Mouse (Mus musculus) kidney, embryonic 16.5 days (tissue): ENCODE results near the gene Gpr6. TPM values are rescaled to one million over a fixed set of nuclear protein-coding genes. Genes with fewer than 3 reads are reported as not detected.

Experiments
- ATAC-seq: fragments of 200-750 bp; cut with Nextera tagmentation; 2 replicates; pipeline ENCODE4 v1.8.0; 2017; ENCODE audit warnings: moderate TSS enrichment; ENCODE audit not compliant: low FRiP score, low TSS enrichment
- H3K27ac ChIP-seq: fragments of 300-500 bp; sonication (generic); 2 replicates; pipeline ENCODE4 v1.5.1; 2014; ENCODE audit warnings: low read length
- H3K27me3 ChIP-seq: fragments of 300-500 bp; sonication (generic); 2 replicates; pipeline ENCODE4 v1.6.1; 2014; ENCODE audit warnings: low read length, control low read depth, mixed read lengths; ENCODE audit not compliant: insufficient read depth
- H3K36me3 ChIP-seq: fragments of 300-500 bp; sonication (generic); 2 replicates; pipeline ENCODE4 v1.6.1; 2014; ENCODE audit warnings: low read length, control low read depth, mixed read lengths; ENCODE audit not compliant: insufficient read depth
- H3K4me1 ChIP-seq: fragments of 300-500 bp; sonication (generic); 2 replicates; pipeline ENCODE4 v1.6.1; 2014; ENCODE audit warnings: low read length, control low read depth, mixed read lengths; ENCODE audit not compliant: insufficient read depth
- H3K4me2 ChIP-seq: fragments of 300-500 bp; sonication (generic); replicated peaks from 2 replicates; pipeline ENCODE4 v1.6.1; 2014; ENCODE audit warnings: low read depth, low read length
- H3K4me3 ChIP-seq: fragments of 300-500 bp; sonication (generic); 2 replicates; pipeline ENCODE4 v1.5.1; 2014; ENCODE audit warnings: mild to moderate bottlenecking, low read length
- H3K9ac ChIP-seq: fragments of 300-500 bp; sonication (generic); replicated peaks from 2 replicates; pipeline ENCODE4 v1.6.1; 2014; ENCODE audit warnings: low read length
- H3K9me3 ChIP-seq: fragments of 300-500 bp; sonication (generic); 2 replicates; pipeline ENCODE4 v1.6.1; 2016; ENCODE audit warnings: low read length, control low read depth
- WGBS: fragments of 180-500 bp; shearing (Covaris S2); extraction: QIAGEN DNeasy Blood & Tissue Kit; methylation state at CpG from one replicate; pipeline ENCODE4 v1.1.7; 2014; 5-methylcytosine and 5-hydroxymethylcytosine counted together
- polyA plus RNA-seq: library from polyadenylated mRNA; unstranded; fragments of >200 nt; fragmentation: Nextera tagmentation; extraction: Ambion mirVana; gene quantifications from 2 replicates; pipeline ENCODE4 v1.2.1, GENCODE M21; 2015

Gene Gpr6
- polyA plus RNA-seq, 1 experiment from 2014 or later = not detected

GRCm38 (mm10) chr10:41041478-41041877 is 30.6 kb downstream of the Gpr6 start:
- Histone ChIP-seq H3K27me3 (no peaks in the 10 kb centered on the region), H3K4me1 (no peaks in the 10 kb centered on the region), H3K9me3 (no peaks in the 10 kb centered on the region), H3K4me3 (no peak overlapping the region), H3K36me3 (no peaks in the 10 kb centered on the region), H3K4me2 (no peak overlapping the region), H3K9ac (no peak overlapping the region), H3K27ac (no peak overlapping the region)
- 75% methylated on average over 9 of the region's 9 CpGs for WGBS
- ATAC-seq = no peak

- no peaks in the 10 kb centered on the region for H3K9me3 ChIP-seq
- H3K27me3 ChIP-seq = no peaks in the 10 kb centered on the region
- H3K36me3 ChIP-seq = no peaks in the 10 kb centered on the region
- peak; percentile 54; the same call in 1 of the 2 replicates for ATAC-seq
- H3K27ac ChIP-seq = no peak overlapping the region
- no peak overlapping the region for H3K4me3 ChIP-seq
- no peak overlapping the region for H3K9ac ChIP-seq
- no peaks in the 10 kb centered on the region for H3K4me1 ChIP-seq
- H3K4me2 ChIP-seq = no peak overlapping the region
Observed at GRCm38 (mm10) chr10:41040530-41041085, 31.5 kb downstream of the Gpr6 start.

GRCm38 (mm10) chr10:41038476-41038875 is 33.6 kb downstream of the Gpr6 start:
- no peak overlapping the region for H3K27ac ChIP-seq
- H3K27me3 ChIP-seq = no peaks in the 10 kb centered on the region
- H3K4me2 ChIP-seq = no peak overlapping the region
- WGBS = 86% methylated on average over 6 of the region's 6 CpGs
- H3K4me1 ChIP-seq = no peaks in the 10 kb centered on the region
- H3K9me3 ChIP-seq = no peaks in the 10 kb centered on the region
- ATAC-seq = no peak
- no peak overlapping the region for H3K9ac ChIP-seq
- no peak overlapping the region for H3K4me3 ChIP-seq
- H3K36me3 ChIP-seq = no peaks in the 10 kb centered on the region

- Histone ChIP-seq H3K4me1 (no peaks in the 10 kb centered on the region), H3K4me2 (no peak overlapping the region), H3K9me3 (no peaks in the 10 kb centered on the region), H3K27ac (no peak overlapping the region), H3K4me3 (no peak overlapping the region), H3K36me3 (no peaks in the 10 kb centered on the region), H3K27me3 (no peaks in the 10 kb centered on the region), H3K9ac (no peak overlapping the region)
- no peak for ATAC-seq
- WGBS = 71% methylated on average over 8 of the region's 8 CpGs
Observed at GRCm38 (mm10) chr10:41037722-41038121, 34.4 kb downstream of the Gpr6 start.

GRCm38 (mm10) chr10:41032811-41033210 is 39.3 kb downstream of the Gpr6 start:
- 67% methylated on average over 7 of the region's 7 CpGs for WGBS
- Histone ChIP-seq H3K9me3 (no peaks in the 10 kb centered on the region), H3K4me1 (no peaks in the 10 kb centered on the region), H3K9ac (no peak overlapping the region), H3K36me3 (no peaks in the 10 kb centered on the region), H3K4me3 (no peak overlapping the region), H3K4me2 (no peak overlapping the region), H3K27ac (no peak overlapping the region), H3K27me3 (no peaks in the 10 kb centered on the region)
- ATAC-seq = no peak

- Histone ChIP-seq H3K27ac (no peak overlapping the region), H3K4me3 (no peak overlapping the region), H3K9ac (no peak overlapping the region), H3K36me3 (no peaks in the 10 kb centered on the region), H3K4me1 (no peaks in the 10 kb centered on the region), H3K4me2 (no peak overlapping the region), H3K9me3 (peaks cover 4% of the 10 kb centered on the region; the same call in 1 of the 2 replicates), H3K27me3 (no peaks in the 10 kb centered on the region)
- no peak for ATAC-seq
- WGBS = 62% methylated on average over 1 of the region's 1 CpGs
Observed at GRCm38 (mm10) chr10:41024860-41025259, 47.2 kb downstream of the Gpr6 start.

- no peaks in the 10 kb centered on the region for H3K4me1 ChIP-seq
- H3K9ac ChIP-seq = no peak overlapping the region
- WGBS = 31% methylated on average over 1 of the region's 1 CpGs
- no peak overlapping the region for H3K4me3 ChIP-seq
- H3K27ac ChIP-seq = no peak overlapping the region
- H3K9me3 ChIP-seq = peaks cover 4% of the 10 kb centered on the region; the same call in 1 of the 2 replicates
- no peaks in the 10 kb centered on the region for H3K36me3 ChIP-seq
- no peak for ATAC-seq
- no peaks in the 10 kb centered on the region for H3K27me3 ChIP-seq
- no peak overlapping the region for H3K4me2 ChIP-seq
Observed at GRCm38 (mm10) chr10:41024406-41024805, 47.7 kb downstream of the Gpr6 start.

- no peaks in the 10 kb centered on the region for H3K4me1 ChIP-seq
- no peak for ATAC-seq
- no peaks in the 10 kb centered on the region for H3K36me3 ChIP-seq
- no peak overlapping the region for H3K4me2 ChIP-seq
- peaks cover 4% of the 10 kb centered on the region; the same call in 1 of the 2 replicates for H3K9me3 ChIP-seq
- H3K27ac ChIP-seq = no peak overlapping the region
- 92% methylated on average over 4 of the region's 4 CpGs for WGBS
- H3K9ac ChIP-seq = no peak overlapping the region
- no peaks in the 10 kb centered on the region for H3K27me3 ChIP-seq
- H3K4me3 ChIP-seq = no peak overlapping the region
Observed at GRCm38 (mm10) chr10:41022226-41022625, 49.9 kb downstream of the Gpr6 start.

Other genes starting within 250 kb of the Gpr6 start
- 38.5 and 41.3 TPM in 2 replicates for gene Cdc40, start 189.0 kb downstream of the Gpr6 start, polyA plus RNA-seq
- 17.5 and 24.3 TPM in 2 replicates for gene Wasf1, start 188.8 kb downstream of the Gpr6 start, polyA plus RNA-seq
- 16.6 and 17.2 TPM in 2 replicates for gene Fig4, start 231.0 kb upstream of the Gpr6 start, polyA plus RNA-seq
- gene Ak9, start 231.7 kb upstream of the Gpr6 start, polyA plus RNA-seq = 0.04 and 0.06 TPM in 2 replicates